Mouse (Mus musculus): ENCODE measurements around the gene Napsa.

Napsa gene

DNA sequence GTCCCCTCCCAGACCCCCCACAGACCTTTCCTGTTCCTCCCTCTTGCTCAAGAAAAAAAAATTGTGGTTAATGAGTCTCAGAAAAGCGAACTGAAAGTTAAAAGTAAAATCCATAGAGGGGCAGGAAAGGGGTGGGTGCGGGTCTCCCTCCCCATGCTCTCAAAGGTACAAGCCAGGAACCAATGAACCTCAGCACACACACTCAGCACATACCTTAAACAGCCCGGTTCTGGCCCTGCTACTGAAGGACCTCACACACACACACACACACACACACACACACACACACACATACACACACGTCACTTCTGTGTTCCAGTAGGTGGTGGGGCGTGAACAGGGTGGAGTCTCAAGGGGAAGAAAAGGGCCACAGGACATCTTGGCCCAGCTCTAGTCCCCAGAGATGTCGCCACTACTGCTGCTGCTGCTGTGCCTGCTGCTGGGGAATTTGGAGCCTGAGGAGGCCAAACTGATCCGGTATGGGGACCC, at the start of gene Napsa:
Gene Napsa, plus strand, starts transcription at position 168 of the 489 bp plus-strand sequence.
- DNase-seq (ENCODE audit: low read depth, low spot score): no peak

DNA sequence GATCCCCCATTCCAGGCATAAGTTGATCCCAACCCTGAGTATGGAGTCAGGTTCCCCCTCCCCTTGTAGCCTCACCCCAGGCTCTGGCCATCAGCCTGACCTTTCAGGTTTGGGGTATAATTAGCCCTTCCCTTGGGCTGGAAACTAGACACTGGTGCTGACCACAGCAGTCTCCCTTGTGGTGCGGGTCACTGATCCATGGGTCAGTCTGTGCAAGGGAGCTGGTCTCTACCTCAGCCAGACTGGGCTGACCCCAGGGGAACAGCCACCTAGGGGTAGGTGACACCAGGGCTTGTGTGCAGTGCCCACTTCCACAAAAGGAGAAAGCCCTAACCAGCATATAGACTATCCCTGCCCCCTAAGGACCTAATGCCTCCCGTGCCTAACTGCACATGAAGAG, 49.1 kb upstream of the Napsa start:
- DNase-seq (ENCODE audit: low read depth, low spot score): no peak

GRCm38 (mm10) chr7:44524502-44524901, 47.7 kb upstream of the Napsa start, which contains the start of gene Mybpc2:
TSS of gene Mybpc2 (minus strand) at chr7:44524656.
- DNase-seq (ENCODE audit: low read depth, low spot score): peak; percentile 51

DNA sequence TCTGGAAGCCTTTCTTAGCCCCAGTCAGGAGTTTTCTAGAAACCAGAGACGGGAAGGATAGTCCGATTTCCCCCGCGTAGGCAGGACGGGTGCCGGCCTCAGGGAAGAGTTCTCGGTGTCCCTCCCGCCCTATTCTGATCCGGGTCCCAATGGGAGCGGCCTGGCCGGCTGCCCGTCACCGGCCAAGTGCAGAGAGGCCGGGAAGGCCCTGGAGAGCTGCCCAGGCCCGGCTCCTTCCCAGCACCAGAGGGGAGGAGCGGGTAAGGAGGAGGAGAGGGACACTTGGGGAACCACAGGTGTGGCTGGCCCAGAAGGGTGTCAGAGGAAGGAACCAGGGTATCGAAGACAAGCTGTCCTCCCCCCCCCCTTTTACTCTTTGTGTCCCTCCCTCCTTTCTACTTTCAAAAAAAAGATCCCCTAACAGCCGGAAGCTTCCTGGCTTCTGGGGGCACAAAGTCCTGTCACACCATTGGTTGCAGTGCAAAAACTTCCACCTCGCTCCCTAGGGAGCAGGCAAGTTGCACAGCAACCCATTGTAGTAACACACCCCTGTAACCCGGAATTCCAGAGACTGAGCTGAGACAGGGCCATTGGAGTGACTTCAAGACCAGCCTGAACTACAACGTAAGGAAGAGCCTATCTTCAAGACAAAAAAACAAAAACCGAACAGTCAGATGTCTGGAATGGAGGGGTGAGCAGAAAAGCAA, 46.9 kb upstream of the Napsa start:
- DNase-seq (ENCODE audit: low read depth, low spot score): peak; percentile 94

DNA sequence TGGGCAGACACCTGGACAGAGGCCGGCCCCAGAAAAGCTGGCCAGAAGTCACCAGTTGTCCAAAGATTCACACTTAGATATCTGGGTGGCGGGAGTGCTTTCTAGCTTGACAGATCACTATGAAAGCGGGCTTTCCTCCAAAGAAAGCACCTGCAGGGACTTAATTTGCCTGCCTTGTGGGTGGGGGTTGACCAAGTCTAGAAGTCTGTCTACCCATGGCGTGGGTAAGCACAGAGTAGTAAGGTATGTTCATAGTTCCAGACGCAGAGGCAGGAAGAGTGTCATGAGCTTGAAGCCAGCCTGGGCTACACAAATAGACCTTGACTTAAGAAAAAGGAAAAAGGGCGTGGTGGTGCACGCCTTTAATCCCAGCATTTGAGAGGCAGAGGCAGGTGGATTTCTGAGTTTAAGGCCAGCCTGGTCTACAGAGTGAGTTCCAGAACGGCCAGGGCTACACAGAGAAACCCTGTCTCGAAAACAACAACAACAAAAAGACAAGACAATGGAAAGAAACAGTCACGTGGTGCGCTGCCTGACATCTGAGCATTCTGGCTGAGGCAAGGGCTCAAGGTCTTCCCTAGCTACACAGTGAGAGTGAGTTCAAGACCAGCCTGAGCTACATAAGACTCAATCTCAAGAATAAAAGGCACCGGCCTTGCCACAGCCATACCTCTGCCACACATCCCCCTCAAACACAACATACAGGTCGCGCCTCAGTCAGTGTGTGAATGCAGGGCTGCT, 45.6 kb upstream of the Napsa start:
- peak; percentile 58 for DNase-seq (ENCODE audit: low read depth, low spot score)

GRCm38 (mm10) chr7:44527483-44528398, 44.4 kb upstream of the Napsa start:
- peak; percentile 74 for DNase-seq (ENCODE audit: low read depth, low spot score)

DNA sequence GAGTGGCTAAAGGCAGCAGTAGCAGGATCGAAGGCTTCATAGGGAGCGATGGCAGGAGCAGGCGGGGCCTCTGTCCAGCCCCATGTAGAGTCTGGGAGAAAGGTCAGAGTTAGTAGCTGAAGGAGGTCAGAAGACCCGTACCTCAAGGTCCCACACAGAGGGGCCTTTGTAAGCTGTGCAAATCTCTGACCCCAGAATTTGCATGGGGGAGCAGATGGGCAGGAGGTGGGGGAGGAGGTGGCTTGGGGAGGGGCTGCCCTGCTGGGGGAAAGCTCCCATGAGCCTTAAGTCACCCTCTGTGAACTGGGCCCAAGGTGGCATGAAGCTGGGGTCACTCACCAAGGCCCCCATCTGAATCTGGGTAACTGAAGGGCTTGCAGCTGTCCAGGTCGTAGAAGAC, 42.7 kb upstream of the Napsa start:
- no peak for DNase-seq (ENCODE audit: low read depth, low spot score)

GRCm38 (mm10) chr7:44530507-44530906, 41.7 kb upstream of the Napsa start:
- no peak for DNase-seq (ENCODE audit: low read depth, low spot score)

- no peak for DNase-seq (ENCODE audit: low read depth, low spot score)
Measured at GRCm38 (mm10) chr7:44531207-44531606, 41.0 kb upstream of the Napsa start.

- no peak for DNase-seq (ENCODE audit: low read depth, low spot score)
Measured at GRCm38 (mm10) chr7:44531946-44532732, 40.0 kb upstream of the Napsa start, which contains the start of gene Spib. TSS of gene Spib (minus strand) at chr7:44532071.

DNA sequence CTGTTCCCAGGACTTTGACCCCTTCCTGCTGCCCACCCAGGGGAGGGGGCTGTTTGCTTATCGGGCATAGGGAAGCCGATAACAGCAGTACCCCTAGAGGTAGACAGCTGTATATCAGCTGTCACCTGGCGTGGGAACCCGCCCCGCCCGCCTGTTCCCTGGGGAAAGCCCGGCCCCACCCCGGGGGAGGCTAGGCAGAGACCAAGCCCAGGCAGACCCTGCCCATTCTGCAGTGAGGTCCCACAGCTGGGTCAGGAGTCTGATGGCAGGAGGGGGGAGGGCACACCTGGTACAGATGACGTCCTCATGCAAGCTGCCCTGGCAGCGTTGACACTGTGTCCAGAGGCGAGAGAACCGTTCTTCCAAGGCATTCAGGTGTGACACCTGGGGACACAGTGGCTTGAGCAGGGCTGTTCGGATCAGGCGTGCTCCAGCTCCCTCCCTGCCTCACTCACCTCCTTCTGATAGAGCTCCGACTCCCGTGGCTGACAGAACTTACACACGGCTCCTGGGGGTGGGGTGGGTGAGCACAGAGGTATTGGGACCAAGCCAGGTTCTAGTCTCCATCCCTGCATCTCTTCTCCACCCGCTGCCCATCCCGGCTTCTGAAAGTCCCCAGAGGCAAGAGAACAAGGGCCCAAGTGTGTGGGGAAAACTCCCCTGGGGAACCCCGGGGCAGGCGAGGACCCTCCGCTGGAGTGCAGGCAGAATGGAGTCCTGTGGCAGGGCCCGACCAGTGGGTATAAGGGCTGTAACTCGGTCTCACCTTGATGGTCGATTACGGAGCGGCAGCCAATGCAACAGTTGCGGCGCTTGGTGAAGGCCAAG, 39.0 kb upstream of the Napsa start:
- no peak for DNase-seq (ENCODE audit: low read depth, low spot score)

- DNase-seq (ENCODE audit: low read depth, low spot score): no peak
Measured at GRCm38 (mm10) chr7:44533746-44534045, 38.5 kb upstream of the Napsa start.

GRCm38 (mm10) chr7:44534242-44534641, 37.9 kb upstream of the Napsa start:
- DNase-seq (ENCODE audit: low read depth, low spot score): no peak

GRCm38 (mm10) chr7:44534656-44535441, 37.3 kb upstream of the Napsa start:
- DNase-seq (ENCODE audit: low read depth, low spot score): peak; percentile 76

DNA sequence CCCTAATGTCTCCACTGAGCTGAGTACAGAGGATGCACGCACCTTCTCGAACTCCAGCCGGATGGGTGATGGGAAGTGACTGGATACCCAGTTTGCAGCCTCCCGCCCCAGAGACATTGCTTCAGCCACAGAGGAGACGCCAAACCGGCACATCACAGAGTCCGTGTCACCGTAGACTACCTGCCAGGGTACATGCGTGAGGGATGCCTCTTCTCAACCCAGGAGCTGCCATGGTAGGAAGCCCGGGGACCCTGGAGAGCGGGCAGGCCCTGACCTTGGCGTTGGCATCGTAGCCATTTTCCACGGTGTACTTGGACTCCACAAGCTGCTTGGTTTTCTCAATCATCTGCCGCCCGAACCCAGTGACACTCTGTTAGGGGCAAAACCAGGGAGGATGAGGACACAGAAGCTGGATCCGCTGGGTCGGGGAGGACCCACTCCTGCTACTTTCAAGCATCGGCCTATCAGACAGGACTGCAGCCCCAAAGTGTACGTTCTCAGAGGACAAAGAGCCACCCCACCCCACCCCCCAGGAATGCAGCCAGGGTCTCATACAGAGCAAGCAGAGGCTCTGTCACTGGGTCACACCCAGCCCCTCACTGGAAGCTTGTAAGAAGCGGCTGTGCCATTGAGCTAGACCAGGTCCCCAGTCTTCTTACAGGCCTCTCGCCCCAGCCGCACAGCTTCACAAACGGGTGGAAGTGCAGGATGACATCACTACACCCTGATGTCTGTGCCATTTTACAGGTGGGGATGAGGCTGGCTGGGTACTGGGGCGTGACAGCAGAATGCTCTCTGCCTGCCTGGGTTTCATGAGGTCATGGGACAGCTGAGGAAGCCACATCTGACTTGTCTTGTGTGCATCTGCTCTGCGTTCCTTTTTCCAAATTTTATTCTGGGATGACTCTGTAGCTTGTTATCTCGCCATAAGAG, 36.3 kb upstream of the Napsa start:
- peak; percentile 68 for DNase-seq (ENCODE audit: low read depth, low spot score)

DNA sequence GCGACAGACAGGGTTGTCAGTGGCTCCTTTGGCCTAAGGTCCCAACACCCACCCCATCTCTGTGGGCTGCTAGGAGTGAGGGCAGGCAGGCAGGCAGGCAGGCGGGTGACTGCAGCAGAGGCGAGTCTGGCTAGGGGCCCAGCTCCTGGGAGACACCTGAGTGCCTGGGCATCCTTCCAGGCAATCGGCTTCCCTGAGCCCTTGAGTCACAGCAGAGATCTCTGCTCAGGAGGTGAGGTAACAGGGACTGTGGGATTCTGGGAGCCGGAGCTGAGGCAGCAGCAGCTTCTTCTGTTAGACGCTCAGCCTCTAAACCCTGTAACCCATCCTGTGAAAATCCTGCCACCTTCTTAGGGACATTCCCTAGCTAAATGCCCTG, 35.6 kb upstream of the Napsa start:
- DNase-seq (ENCODE audit: low read depth, low spot score): no peak

DNA sequence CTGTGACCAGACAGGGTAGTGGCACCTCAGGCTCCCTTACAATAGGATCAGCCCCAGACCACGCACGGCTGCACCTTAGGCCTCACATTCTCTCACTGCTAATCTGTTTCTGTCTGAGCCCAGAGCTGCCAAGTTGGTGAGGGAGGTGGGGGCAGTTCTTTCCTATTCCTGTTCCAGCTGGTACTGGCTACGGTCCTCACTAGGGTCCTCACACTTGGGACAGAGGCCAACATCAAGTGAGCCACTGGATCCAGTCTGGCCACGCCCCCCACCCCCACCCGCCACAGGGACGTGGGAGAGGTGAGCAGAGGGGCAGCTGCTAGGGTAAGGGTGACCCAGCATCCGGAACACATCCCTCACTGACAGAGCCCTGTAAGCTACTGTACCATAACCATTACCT, 35.2 kb upstream of the Napsa start:
- no peak for DNase-seq (ENCODE audit: low read depth, low spot score)

DNA sequence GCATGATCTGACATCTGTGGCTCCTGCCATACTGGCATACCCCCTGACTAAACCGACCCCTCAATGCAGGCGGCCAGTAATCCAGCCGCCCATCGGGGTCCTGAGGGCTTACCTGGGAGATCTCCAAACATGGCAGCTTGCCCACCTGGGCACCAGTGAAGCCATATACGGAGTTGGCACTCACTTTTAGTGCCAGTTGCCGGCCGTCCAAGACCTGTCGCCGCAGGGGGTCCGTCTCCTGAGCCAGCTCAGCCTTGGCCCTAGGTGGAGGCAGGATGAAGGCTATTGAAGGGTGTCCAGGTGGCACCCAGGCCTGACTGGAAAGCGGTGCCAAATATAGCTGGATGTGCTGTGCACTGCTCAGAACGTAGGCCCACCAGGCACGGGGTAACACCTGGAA, 34.7 kb upstream of the Napsa start:
- no peak for DNase-seq (ENCODE audit: low read depth, low spot score)
